Mouse (Mus musculus) liver, embryonic 11.5 days (tissue): ENCODE measurements around the gene Srsf4. TPM values are rescaled to one million over a fixed set of nuclear protein-coding genes. Genes with fewer than 3 reads are reported as not detected.

Source experiments
- ATAC-seq: fragments of 200-750 bp; cut with Nextera tagmentation; replicated peaks from 2 replicates; pipeline ENCODE4 v1.8.0; 2017; ENCODE audit warnings: moderate number of reproducible peaks, mild to moderate bottlenecking, moderate TSS enrichment, moderate library complexity; ENCODE audit not compliant: low FRiP score
- DNase-seq: peaks from one replicate; pipeline ENCODE4 v3.0.0-alpha.2; 2017; ENCODE audit warnings: low spot score
- H3K27ac ChIP-seq: fragments of 300-500 bp; sonication (generic); 2 replicates; pipeline ENCODE4 v1.5.1; 2014; ENCODE audit warnings: mild to moderate bottlenecking, low read depth, low read length, control low read depth
- H3K27me3 ChIP-seq: fragments of 300-500 bp; sonication (generic); replicated peaks from 2 replicates; pipeline ENCODE4 v1.6.1; 2014; ENCODE audit warnings: low read length, mixed read lengths; ENCODE audit not compliant: control insufficient read depth, insufficient read depth
- H3K36me3 ChIP-seq: fragments of 300-500 bp; sonication (generic); 2 replicates; pipeline ENCODE4 v1.6.1; 2014; ENCODE audit warnings: mild to moderate bottlenecking, low read length, moderate library complexity, mixed read lengths; ENCODE audit not compliant: control insufficient read depth, insufficient read depth
- H3K4me1 ChIP-seq: fragments of 300-500 bp; sonication (generic); replicated peaks from 2 replicates; pipeline ENCODE4 v1.6.1; 2014; ENCODE audit warnings: low read length, mixed read lengths; ENCODE audit not compliant: control insufficient read depth, insufficient read depth
- H3K4me2 ChIP-seq: fragments of 300-500 bp; sonication (generic); 2 replicates; pipeline ENCODE4 v1.6.1; 2014; ENCODE audit warnings: mild to moderate bottlenecking, control low read depth, moderate library complexity
- H3K4me3 ChIP-seq: fragments of 300-500 bp; sonication (generic); 2 replicates; pipeline ENCODE4 v1.5.1; 2014; ENCODE audit warnings: low read depth, low read length, control low read depth
- H3K9ac ChIP-seq: fragments of 300-500 bp; sonication (generic); 2 replicates; pipeline ENCODE4 v1.6.1; 2014; ENCODE audit warnings: low read depth, low read length, control low read depth
- H3K9me3 ChIP-seq: fragments of 300-500 bp; sonication (generic); 2 replicates; pipeline ENCODE4 v1.6.1; 2016; ENCODE audit warnings: low read length, inconsistent platforms, mixed read lengths; ENCODE audit not compliant: control insufficient read depth
- WGBS: fragments of 180-500 bp; shearing (Covaris S2); extraction: QIAGEN DNeasy Blood & Tissue Kit; methylation state at CpG from one replicate; pipeline ENCODE4 v1.1.7; 2014; 5-methylcytosine and 5-hydroxymethylcytosine counted together
- polyA plus RNA-seq: library from polyadenylated mRNA; unstranded; fragments of >200 nt; fragmentation: Nextera tagmentation; extraction: Ambion mirVana; gene quantifications from 2 replicates; pipeline ENCODE4 v1.2.1, GENCODE M21; 2014

Gene Srsf4
- polyA plus RNA-seq, 1 experiment from 2014 or later = 113 TPM

- DNase-seq (no peak), ATAC-seq (no peak)
- Histone ChIP-seq H3K27me3 (peaks cover 82% of the 10 kb centered on the region), H3K4me3 (peak overlapping the region; percentile 31; the same call in 1 of the 2 replicates), H3K36me3 (no peaks in the 10 kb centered on the region), H3K9ac (peak overlapping the region; percentile 26; the same call in 1 of the 2 replicates), H3K27ac (no peak overlapping the region), H3K4me2 (peak overlapping the region; percentile 55), H3K9me3 (no peaks in the 10 kb centered on the region), H3K4me1 (peaks cover 34% of the 10 kb centered on the region)
- 4% methylated on average over 31 of the region's 31 CpGs for WGBS
These were observed 41.6 kb downstream of the Srsf4 start for GRCm38 (mm10) chr4:131914891-131915469.

- Histone ChIP-seq H3K4me2 (peak overlapping the region; percentile 11), H3K9ac (no peak overlapping the region), H3K4me1 (peaks cover 34% of the 10 kb centered on the region), H3K27me3 (peaks cover 91% of the 10 kb centered on the region), H3K9me3 (no peaks in the 10 kb centered on the region), H3K27ac (no peak overlapping the region), H3K4me3 (no peak overlapping the region), H3K36me3 (no peaks in the 10 kb centered on the region)
- peak; percentile 8; the same call in 1 of the 2 replicates for ATAC-seq
- no peak for DNase-seq
- 30% methylated on average over 13 of the region's 13 CpGs for WGBS
These were observed 42.5 kb downstream of the Srsf4 start for GRCm38 (mm10) chr4:131915821-131916328.

- WGBS = 5% methylated on average over 15 of the region's 15 CpGs
- DNase-seq (peak; percentile 86), ATAC-seq (peak; percentile 48; the same call in 1 of the 2 replicates)
- peak overlapping the region; percentile 19; the same call in 1 of the 2 replicates for H3K4me3 ChIP-seq
- H3K36me3 ChIP-seq = no peaks in the 10 kb centered on the region
- H3K9ac ChIP-seq = no peak overlapping the region
- peaks cover 96% of the 10 kb centered on the region for H3K27me3 ChIP-seq
- peak overlapping the region; percentile 11 for H3K4me2 ChIP-seq
- peaks cover 37% of the 10 kb centered on the region for H3K4me1 ChIP-seq
- no peak overlapping the region for H3K27ac ChIP-seq
- H3K9me3 ChIP-seq = no peaks in the 10 kb centered on the region
These were observed 43.0 kb downstream of the Srsf4 start for GRCm38 (mm10) chr4:131916425-131916824.

GRCm38 (mm10) chr4:131917010-131917555 lies 43.7 kb downstream of the Srsf4 start:
- DNase-seq (no peak), ATAC-seq (no peak)
- no peak overlapping the region for H3K4me3 ChIP-seq
- peaks cover 98% of the 10 kb centered on the region for H3K27me3 ChIP-seq
- H3K9me3 ChIP-seq = no peaks in the 10 kb centered on the region
- H3K9ac ChIP-seq = no peak overlapping the region
- no peaks in the 10 kb centered on the region for H3K36me3 ChIP-seq
- peaks cover 44% of the 10 kb centered on the region for H3K4me1 ChIP-seq
- WGBS = 75% methylated on average over 10 of the region's 10 CpGs
- H3K4me2 ChIP-seq = no peak overlapping the region
- no peak overlapping the region for H3K27ac ChIP-seq

GRCm38 (mm10) chr4:131918026-131918533 lies 44.7 kb downstream of the Srsf4 start:
- no peak overlapping the region for H3K9ac ChIP-seq
- peaks cover 2% of the 10 kb centered on the region; the same call in 1 of the 2 replicates for H3K36me3 ChIP-seq
- DNase-seq (no peak), ATAC-seq (no peak)
- peaks cover 98% of the 10 kb centered on the region for H3K27me3 ChIP-seq
- H3K9me3 ChIP-seq = no peaks in the 10 kb centered on the region
- H3K4me3 ChIP-seq = no peak overlapping the region
- WGBS = 65% methylated on average over 7 of the region's 7 CpGs
- 0 out of 2 replicates have a peak overlapping the region, but pooled peaks have one; percentile 79 for H3K4me2 ChIP-seq
- H3K27ac ChIP-seq = 0 out of 2 replicates have a peak overlapping the region, but pooled peaks have one; percentile 21
- peaks cover 48% of the 10 kb centered on the region for H3K4me1 ChIP-seq

GRCm38 (mm10) chr4:131918711-131919500 lies 45.5 kb downstream of the Srsf4 start:
- DNase-seq = peak; percentile 65
- WGBS = 14% methylated on average over 15 of the region's 15 CpGs
- H3K27me3 ChIP-seq = peaks cover 92% of the 10 kb centered on the region

GRCm38 (mm10) chr4:131919506-131920140 lies 46.2 kb downstream of the Srsf4 start:
- H3K36me3 ChIP-seq = peaks cover 8% of the 10 kb centered on the region; the same call in 1 of the 2 replicates
- ATAC-seq = no peak
- H3K27me3 ChIP-seq = peaks cover 84% of the 10 kb centered on the region
- WGBS = 21% methylated on average over 15 of the region's 15 CpGs
- DNase-seq = no peak
- H3K4me2 ChIP-seq = peak overlapping the region; percentile 79
- peaks cover 50% of the 10 kb centered on the region for H3K4me1 ChIP-seq
- peak overlapping the region; percentile 61 for H3K4me3 ChIP-seq
- no peaks in the 10 kb centered on the region for H3K9me3 ChIP-seq
- H3K27ac ChIP-seq = peak overlapping the region; percentile 58; the same call in 1 of the 2 replicates
- H3K9ac ChIP-seq = no peak overlapping the region

More at GRCm38 (mm10) chr4:131918711-131919500, 45.5 kb downstream of the Srsf4 start:
- Histone ChIP-seq H3K9ac (no peak overlapping the region), H3K36me3 (peaks cover 2% of the 10 kb centered on the region; the same call in 1 of the 2 replicates), H3K9me3 (no peaks in the 10 kb centered on the region), H3K27ac (peak overlapping the region; percentile 21; the same call in 1 of the 2 replicates), H3K4me2 (peak overlapping the region; percentile 79), H3K4me3 (no peak overlapping the region; the same call in 1 of the 2 replicates), H3K4me1 (peaks cover 48% of the 10 kb centered on the region)
- ATAC-seq = peak; percentile 30; the same call in 1 of the 2 replicates

GRCm38 (mm10) chr4:131920141-131920594 lies 46.8 kb downstream of the Srsf4 start:
- Histone ChIP-seq H3K27me3 (peaks cover 79% of the 10 kb centered on the region), H3K4me1 (peaks cover 50% of the 10 kb centered on the region), H3K9me3 (no peaks in the 10 kb centered on the region), H3K4me3 (peak overlapping the region; percentile 61), H3K4me2 (peak overlapping the region; percentile 79), H3K9ac (peak overlapping the region; percentile 62), H3K27ac (peak overlapping the region; percentile 58), H3K36me3 (peaks cover 14% of the 10 kb centered on the region; the same call in 1 of the 2 replicates)
- ATAC-seq = no peak
- WGBS = under 1% methylated on average over 47 of the region's 51 CpGs
- peak; percentile 69 for DNase-seq
